Comparison of ENCODE assay signal across 19 mouse cellular contexts in genomic region chr1:23948778-23949699, GRCm38 (mm10). TPM values are rescaled to one million over a fixed set of nuclear protein-coding genes. Genes with fewer than 3 reads are reported as not detected.
DNase-seq lines count a peak whose midpoint lies in the region; ATAC-seq and TF ChIP-seq lines count a peak whose summit lies in the region.
"Had no signal": no experiment of that assay in that cellular context is flagged by ENCODE, and none has a peak within 500 bp of the region (broad histone marks: within the 10 kb centered on the region; RNA-seq: fewer than 3 reads in every experiment).

No protein-coding gene starts in this region.

- H3K4me1 ChIP-seq in limb, embryonic 12.5 days (replicated peaks) = no peaks in the 10 kb centered on the region
- H3K4me1 ChIP-seq in limb, embryonic 10.5 days = no peaks in the 10 kb centered on the region
- peaks cover 0 to 4% of the 10 kb centered on the region in 2 experiments; a peak in 1 of 4 replicates for H3K4me1 ChIP-seq in ES-E14 (ENCODE audit: control insufficient read depth in 2 of 2, insufficient read depth in 2 of 2, low read length in 2 of 2, poor library complexity in 1 of 2)
- peaks cover 7% of the 10 kb centered on the region; the same call in 1 of the 2 replicates for H3K4me1 ChIP-seq in midbrain, embryonic 16.5 days (ENCODE audit: control insufficient read depth, insufficient read depth, low read length)

- 0 out of 2 replicates have a peak overlapping the region, but pooled peaks have one; percentile 2 for H3K4me2 ChIP-seq in limb, embryonic 12.5 days
- peak overlapping the region; percentile 22; the same call in 1 of the 2 replicates for H3K4me2 ChIP-seq in midbrain, embryonic 16.5 days (ENCODE audit: low read length)
- H3K4me2 ChIP-seq: embryonic facial prominence, embryonic 15.5 days; hindbrain, embryonic 15.5 days had no signal

- no peaks in the 10 kb centered on the region for H3K27me3 ChIP-seq in limb, embryonic 12.5 days
- no peaks in the 10 kb centered on the region for H3K27me3 ChIP-seq in limb, embryonic 10.5 days (ENCODE audit: low read depth, poor library complexity, severe bottlenecking)
- no peaks in the 10 kb centered on the region for H3K27me3 ChIP-seq in midbrain, embryonic 16.5 days (ENCODE audit: control insufficient read depth, insufficient read depth, low read depth, low read length)
- H3K27me3 ChIP-seq: CH12.LX; embryonic facial prominence, embryonic 15.5 days; hindbrain, embryonic 15.5 days; Patski had no signal

- WGBS in limb, embryonic 12.5 days = 82% methylated on average over 15 of the region's 15 CpGs
- WGBS in limb, embryonic 10.5 days = 90% methylated on average over 15 of the region's 15 CpGs
- WGBS in midbrain, embryonic 16.5 days = 47% methylated on average over 15 of the region's 15 CpGs

- no peak overlapping the region for H3K27ac ChIP-seq in limb, embryonic 12.5 days
- H3K27ac ChIP-seq in limb, embryonic 10.5 days = no peak overlapping the region
- no peak overlapping the region for H3K27ac ChIP-seq in ES-E14 (ENCODE audit: insufficient read depth, low read depth, low read length, poor library complexity, severe bottlenecking)
- H3K27ac ChIP-seq in midbrain, embryonic 16.5 days (ENCODE audit: low read length) = no peak overlapping the region
- H3K27ac ChIP-seq: embryonic facial prominence, embryonic 15.5 days; hindbrain, embryonic 15.5 days; left cerebral cortex, adult 2 months had no signal

- no peak for DNase-seq in limb, embryonic 10.5 days (ENCODE audit: low spot score)
- no peak for DNase-seq in ES-E14 (ENCODE audit: low read depth, low spot score)
- peak; percentile 5 for DNase-seq in brain, embryonic 14.5 days (ENCODE audit: low read depth)
- no peak for DNase-seq in kidney, adult 18-20 months
- DNase-seq in gastrocnemius, adult 8-10 months (ENCODE audit: low spot score in 2 of 2) = no peak
- DNase-seq: adrenal gland, postnatal 25 days; cerebellum, adult 9-10 months; gastrocnemius, postnatal 10 days; heart, postnatal 10 days; kidney, adult 11 months; kidney, postnatal 14 days; thymus, postnatal 14 days had no signal

- TF ChIP-seq CTCF in brain, embryonic 14.5 days (IDR thresholded peaks at IDR 0.05; ENCODE audit: borderline replicate concordance, extremely low read depth, insufficient read depth, insufficient read length) = no peak

- TF ChIP-seq POLR2A in brain, embryonic 14.5 days (IDR thresholded peaks at IDR 0.05; ENCODE audit: borderline replicate concordance, extremely low read depth, insufficient read depth, insufficient read length, poor library complexity, severe bottlenecking) = no peak

- H3K36me3 ChIP-seq in limb, embryonic 12.5 days = no peaks in the 10 kb centered on the region
- H3K36me3 ChIP-seq in limb, embryonic 10.5 days = no peaks in the 10 kb centered on the region
- H3K36me3 ChIP-seq in ES-E14 (ENCODE audit: control insufficient read depth, insufficient read depth, low read length, poor library complexity, severe bottlenecking) = no peaks in the 10 kb centered on the region
- no peaks in the 10 kb centered on the region for H3K36me3 ChIP-seq in midbrain, embryonic 16.5 days (ENCODE audit: control insufficient read depth, insufficient read depth, low read length)
- H3K36me3 ChIP-seq: embryonic facial prominence, embryonic 15.5 days; hindbrain, embryonic 15.5 days had no signal

- no peak overlapping the region for H3K9ac ChIP-seq in limb, embryonic 12.5 days (replicated peaks)
- H3K9ac ChIP-seq in ES-E14 (ENCODE audit: insufficient read depth, low read depth, low read length, poor library complexity, severe bottlenecking) = no peak overlapping the region
- H3K9ac ChIP-seq in midbrain, embryonic 16.5 days (ENCODE audit: low read depth, low read length) = no peak overlapping the region
- H3K9ac ChIP-seq: embryonic facial prominence, embryonic 15.5 days; hindbrain, embryonic 15.5 days had no signal

- in situ Hi-C loops in ES-E14 (cut with MboI; ENCODE audit: low sequenced_read_pairs in 2 of 2, unreplicated experiment in 2 of 2) = no loop called here

- H3K4me3 ChIP-seq in limb, embryonic 12.5 days (replicated peaks) = no peak overlapping the region
- H3K4me3 ChIP-seq in limb, embryonic 10.5 days = no peak overlapping the region
- H3K4me3 ChIP-seq in ES-E14 (ENCODE audit: insufficient read depth in 1 of 2, low read depth in 1 of 2, low read length in 2 of 2, poor library complexity in 1 of 2, severe bottlenecking in 1 of 2) = no peak overlapping the region
- H3K4me3 ChIP-seq in midbrain, embryonic 16.5 days (ENCODE audit: low read depth, low read length) = no peak overlapping the region
- H3K4me3 ChIP-seq: embryonic facial prominence, embryonic 15.5 days; hindbrain, embryonic 15.5 days; left cerebral cortex, adult 2 months had no signal

- no peak for ATAC-seq in limb, embryonic 12.5 days (ENCODE audit: insufficient number of reproducible peaks, insufficient read depth, low FRiP score, low TSS enrichment, low read depth)
- no peak for ATAC-seq in midbrain, embryonic 16.5 days
- ATAC-seq: Patski had no signal

- no peaks in the 10 kb centered on the region for H3K9me3 ChIP-seq in limb, embryonic 12.5 days
- H3K9me3 ChIP-seq in limb, embryonic 10.5 days (replicated peaks) = no peaks in the 10 kb centered on the region
- no peaks in the 10 kb centered on the region for H3K9me3 ChIP-seq in ES-E14 (ENCODE audit: control insufficient read depth, insufficient read depth, low read depth, low read length)
- no peaks in the 10 kb centered on the region for H3K9me3 ChIP-seq in midbrain, embryonic 16.5 days (replicated peaks; ENCODE audit: control insufficient read depth, low read length, poor library complexity, severe bottlenecking)
- H3K9me3 ChIP-seq: embryonic facial prominence, embryonic 15.5 days; hindbrain, embryonic 15.5 days had no signal

TF ChIP-seq in ES-E14, 5 proteins besides CTCF, POLR2A, EP300 and RAD21:
- no peak for TF ChIP-seq HCFC1 (IDR thresholded peaks at IDR 0.05; ENCODE audit: borderline replicate concordance, insufficient read depth, low read length)
- 0 out of 2 replicates have a peak, but pooled peaks have one; percentile 36 for TF ChIP-seq MAFK (IDR thresholded peaks at IDR 0.05; ENCODE audit: insufficient read depth, low read depth, low read length)

RNA-seq across cellular contexts. Expression of gene Smap1, which starts 26.9 kb away (rescaled TPM):
- polyA plus RNA-seq in limb, embryonic 12.5 days (2016; fragmentation: Nextera tagmentation; extraction: Ambion mirVana) = 42.8 and 46.3 TPM in 2 replicates
- polyA plus RNA-seq in limb, embryonic 10.5 days (2016; fragmentation: Nextera tagmentation; extraction: Ambion mirVana) = 33.5 and 36.7 TPM in 2 replicates
- 36.3 and 41.3 TPM in 2 replicates for total RNA-seq in ES-E14 (2012; rRNA removed)
- polyA plus RNA-seq in brain, embryonic 14.5 days (2012; rRNA removed) = 124 and 156 TPM in 2 replicates
- 111 and 118 TPM in 2 replicates for polyA plus RNA-seq in midbrain, embryonic 16.5 days (2015; fragmentation: Nextera tagmentation; extraction: Ambion mirVana)
- 10 to 100 TPM; 21.7 to 26.5 (median 23.9) TPM for total RNA-seq in gastrocnemius, adult 8-10 months (2022)

RNA-seq across cellular contexts. Expression of gene Sdhaf4, which starts 56.4 kb away (rescaled TPM):
- polyA plus RNA-seq in limb, embryonic 12.5 days (2016; fragmentation: Nextera tagmentation; extraction: Ambion mirVana) = 89.1 and 96.3 TPM in 2 replicates
- polyA plus RNA-seq in limb, embryonic 10.5 days (2016; fragmentation: Nextera tagmentation; extraction: Ambion mirVana) = 77.1 and 79.7 TPM in 2 replicates
- 18.2 and 21.0 TPM in 2 replicates for total RNA-seq in ES-E14 (2012; rRNA removed)
- 48.9 and 56.5 TPM in 2 replicates for polyA plus RNA-seq in brain, embryonic 14.5 days (2012; rRNA removed)
- polyA plus RNA-seq in midbrain, embryonic 16.5 days (2015; fragmentation: Nextera tagmentation; extraction: Ambion mirVana) = 99.9 and 101 TPM in 2 replicates
- total RNA-seq in gastrocnemius, adult 8-10 months (2022) = 10 to 100 TPM; 40.2 to 44.1 (median 42.4) TPM
